Mouse (Mus musculus) midbrain, embryonic 16.5 days (tissue): ENCODE measurements around the gene Cabs1. TPM values are rescaled to one million over a fixed set of nuclear protein-coding genes. Genes with fewer than 3 reads are reported as not detected.

Experiments used
- polyA plus RNA-seq: library from polyadenylated mRNA; unstranded; fragments of >200 nt; fragmentation: Nextera tagmentation; extraction: Ambion mirVana; gene quantifications from 2 replicates; pipeline ENCODE4 v1.2.1, GENCODE M21; 2015

Cabs1 gene
- polyA plus RNA-seq, 1 experiment from 2014 or later = not detected

Other genes starting within 250 kb of the Cabs1 start
- not detected in 2 replicates for gene Csn1s2a, start 204.9 kb upstream of the Cabs1 start, polyA plus RNA-seq
- gene Csn1s2b, start 171.4 kb upstream of the Cabs1 start, polyA plus RNA-seq = not detected in 2 replicates
- gene Prr27, start 153.8 kb upstream of the Cabs1 start, polyA plus RNA-seq = not detected in 2 replicates
- not detected in 2 replicates for gene Odam, start 94.4 kb upstream of the Cabs1 start, polyA plus RNA-seq
- not detected in 2 replicates for gene Csn3, start 53.9 kb upstream of the Cabs1 start, polyA plus RNA-seq
- gene 2310003L06Rik, start 10.0 kb upstream of the Cabs1 start, polyA plus RNA-seq = not detected in 2 replicates
- not detected in 2 replicates for gene Gm28434, start 9.9 kb upstream of the Cabs1 start, polyA plus RNA-seq
- gene Smr3a, start 23.1 kb downstream of the Cabs1 start, polyA plus RNA-seq = not detected in 2 replicates
- not detected in 2 replicates for gene Smr2, start 107.1 kb downstream of the Cabs1 start, polyA plus RNA-seq
- gene Gm11116, start 132.1 kb downstream of the Cabs1 start, polyA plus RNA-seq = not detected in 2 replicates
- gene Gm11115, start 174.7 kb downstream of the Cabs1 start, polyA plus RNA-seq = not detected in 2 replicates